Mouse (Mus musculus) left cerebral cortex, postnatal 4 days (tissue): ENCODE data around the gene Mettl21c. TPM values are rescaled to one million over a fixed set of nuclear protein-coding genes. Genes with fewer than 3 reads are reported as not detected.

Source experiments
- total RNA-seq, 2 experiments: library from RNA; stranded (reverse); gene quantifications; 2 replicates each; pipeline ENCODE4 v1.2.3; 2021

Gene Mettl21c
- total RNA-seq, 2 experiments from 2014 or later = 0.97 to 2.0 TPM

Other genes with a start within 250 kb of the Mettl21c start
- 10 to 100 TPM; 30.0 to 33.3 TPM for gene Uxs1, start 192.2 kb downstream of the Mettl21c start, total RNA-seq
- gene Tpp2, start 86.4 kb downstream of the Mettl21c start, total RNA-seq = 10 to 100 TPM; 62.0 to 64.2 TPM
- gene Gm8251, start 41.9 kb upstream of the Mettl21c start, total RNA-seq = not detected
- 10 to 100 TPM in 1 of 2 experiments, 1 to 10 TPM in 1; 10.0 to 11.0 TPM for gene Tex30, start 82.4 kb upstream of the Mettl21c start, total RNA-seq
- gene Kdelc1, start 98.8 kb upstream of the Mettl21c start, total RNA-seq = 10 to 100 TPM; 14.3 to 14.9 TPM
- gene Bivm, start 98.9 kb upstream of the Mettl21c start, total RNA-seq = 10 to 100 TPM; 51.7 to 55.0 TPM
- 10 to 100 TPM; 25.0 to 25.3 TPM for gene Ercc5, start 127.7 kb upstream of the Mettl21c start, total RNA-seq
- gene Mettl21e, start 198.9 kb upstream of the Mettl21c start, total RNA-seq = not detected